Mouse (Mus musculus) stomach, embryonic 14.5 days (tissue): ENCODE measurements around the gene Zkscan14. TPM values are rescaled to one million over a fixed set of nuclear protein-coding genes. Genes with fewer than 3 reads are reported as not detected.
A peak's percentile ranks its signal among the peaks of the same experiment; 100 is the strongest.

Source experiments
- ATAC-seq: fragments of 200-750 bp; cut with Nextera tagmentation; 2 replicates; pipeline ENCODE4 v1.8.0; 2017; ENCODE audit warnings: low read depth, moderate TSS enrichment; ENCODE audit not compliant: insufficient number of reproducible peaks, insufficient read depth, low FRiP score
- H3K27ac ChIP-seq: fragments of 300-500 bp; sonication (generic); 2 replicates; pipeline ENCODE4 v1.5.1; 2014; ENCODE audit warnings: mild to moderate bottlenecking, low read length, moderate library complexity, mixed read lengths
- H3K27me3 ChIP-seq: fragments of 300-500 bp; sonication (generic); 2 replicates; pipeline ENCODE4 v1.6.1; 2014; ENCODE audit warnings: low read length, control low read depth, mixed read lengths; ENCODE audit not compliant: control insufficient read depth, insufficient read depth
- H3K36me3 ChIP-seq: fragments of 300-500 bp; sonication (generic); 2 replicates; pipeline ENCODE4 v1.6.1; 2014; ENCODE audit warnings: mild to moderate bottlenecking, control low read depth, low read length, moderate library complexity, mixed read lengths; ENCODE audit not compliant: control insufficient read depth, insufficient read depth
- H3K4me1 ChIP-seq: fragments of 300-500 bp; sonication (generic); 2 replicates; pipeline ENCODE4 v1.6.1; 2014; ENCODE audit warnings: low read length, control low read depth, mixed read lengths; ENCODE audit not compliant: control insufficient read depth, insufficient read depth
- H3K4me2 ChIP-seq: fragments of 300-500 bp; sonication (generic); replicated peaks from 2 replicates; pipeline ENCODE4 v1.6.1; 2014; ENCODE audit warnings: low read depth, low read length, control low read depth
- H3K4me3 ChIP-seq: fragments of 300-500 bp; sonication (generic); 2 replicates; pipeline ENCODE4 v1.5.1; 2014; ENCODE audit warnings: low read depth, low read length, control low read depth
- H3K9ac ChIP-seq: fragments of 300-500 bp; sonication (generic); replicated peaks from 2 replicates; pipeline ENCODE4 v1.6.1; 2014; ENCODE audit warnings: low read depth, mild to moderate bottlenecking, control low read depth, low read length, moderate library complexity, mixed read lengths
- H3K9me3 ChIP-seq: fragments of 300-500 bp; sonication (generic); 2 replicates; pipeline ENCODE4 v1.6.1; 2016; ENCODE audit warnings: low read depth, low read length, control low read depth; ENCODE audit not compliant: control insufficient read depth
- WGBS: fragments of 180-500 bp; shearing (Covaris S2); extraction: QIAGEN DNeasy Blood & Tissue Kit; methylation state at CpG from one replicate; pipeline ENCODE4 v1.1.7; 2014; 5-methylcytosine and 5-hydroxymethylcytosine counted together
- polyA plus RNA-seq: library from polyadenylated mRNA; unstranded; fragments of >200 nt; fragmentation: Nextera tagmentation; extraction: Ambion mirVana; gene quantifications from 2 replicates; pipeline ENCODE4 v1.2.1, GENCODE M21; 2014

The Zkscan14 gene
- polyA plus RNA-seq, 1 experiment from 2014 or later: 9.6 TPM

- Histone ChIP-seq H3K9me3 (no peaks in the 10 kb centered on the region), H3K4me2 (peak within 1 kb of the TSS; percentile 74), H3K4me1 (peaks cover 11% of the 10 kb centered on the region), H3K4me3 (peak within 1 kb of the TSS; percentile 64), H3K9ac (peak within 1 kb of the TSS; percentile 57), H3K27ac (peak within 1 kb of the TSS; percentile 58), H3K36me3 (peaks cover 26% of the 10 kb centered on the region), H3K27me3 (no peaks in the 10 kb centered on the region)
- ATAC-seq: no peak
- WGBS: 84% methylated on average over 2 of the region's 2 CpGs
Measured at GRCm38 (mm10) chr5:145191962-145192361, 9.7 kb downstream of the Zkscan14 start, which contains the start of gene Atp5j2. TSS of gene Atp5j2 (minus strand) at chr5:145192062.

GRCm38 (mm10) chr5:145190875-145191798 is 10.5 kb downstream of the Zkscan14 start:
- Histone ChIP-seq H3K27me3 (no peaks in the 10 kb centered on the region), H3K9me3 (no peaks in the 10 kb centered on the region), H3K9ac (peak overlapping the region; percentile 57), H3K27ac (peak overlapping the region; percentile 58), H3K4me3 (peak overlapping the region; percentile 64), H3K4me2 (peak overlapping the region; percentile 74), H3K4me1 (peaks cover 11% of the 10 kb centered on the region), H3K36me3 (peaks cover 34% of the 10 kb centered on the region)
- under 1% methylated on average over 41 of the region's 41 CpGs for WGBS
- peak; percentile 92 for ATAC-seq

DNA sequence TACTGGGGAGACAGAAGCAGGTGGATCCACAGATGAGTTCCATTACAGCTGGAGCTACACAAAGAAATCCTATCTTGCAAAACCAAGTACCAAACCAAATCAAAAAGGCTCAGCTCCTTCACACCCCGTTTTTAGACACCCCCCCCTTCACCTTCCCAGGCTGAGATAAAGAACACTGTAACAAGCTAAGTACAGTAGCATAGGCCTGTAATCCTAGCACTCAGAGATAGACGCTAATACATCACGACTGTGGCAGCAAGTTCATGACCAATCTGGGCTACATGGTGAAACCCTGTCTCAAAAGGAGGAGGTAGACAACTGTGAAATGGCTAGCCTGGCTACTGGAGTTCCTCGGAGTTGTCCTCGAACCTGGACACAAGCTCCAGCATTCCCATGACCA is 11.3 kb downstream of the Zkscan14 start:
- Histone ChIP-seq H3K9ac (peak overlapping the region; percentile 57), H3K4me3 (peak overlapping the region; percentile 64), H3K4me1 (peaks cover 11% of the 10 kb centered on the region), H3K27me3 (no peaks in the 10 kb centered on the region), H3K36me3 (peaks cover 34% of the 10 kb centered on the region), H3K4me2 (peak overlapping the region; percentile 74), H3K9me3 (no peaks in the 10 kb centered on the region), H3K27ac (no peak overlapping the region)
- ATAC-seq: no peak
- WGBS: 44% methylated on average over 5 of the region's 5 CpGs

GRCm38 (mm10) chr5:145189416-145189815 is 12.3 kb downstream of the Zkscan14 start:
- Histone ChIP-seq H3K9ac (no peak overlapping the region), H3K27ac (no peak overlapping the region), H3K4me3 (no peak overlapping the region), H3K27me3 (no peaks in the 10 kb centered on the region), H3K9me3 (no peaks in the 10 kb centered on the region), H3K4me1 (peaks cover 11% of the 10 kb centered on the region), H3K36me3 (peaks cover 34% of the 10 kb centered on the region), H3K4me2 (no peak overlapping the region)
- ATAC-seq: no peak
- WGBS: 89% methylated on average over 6 of the region's 6 CpGs

DNA sequence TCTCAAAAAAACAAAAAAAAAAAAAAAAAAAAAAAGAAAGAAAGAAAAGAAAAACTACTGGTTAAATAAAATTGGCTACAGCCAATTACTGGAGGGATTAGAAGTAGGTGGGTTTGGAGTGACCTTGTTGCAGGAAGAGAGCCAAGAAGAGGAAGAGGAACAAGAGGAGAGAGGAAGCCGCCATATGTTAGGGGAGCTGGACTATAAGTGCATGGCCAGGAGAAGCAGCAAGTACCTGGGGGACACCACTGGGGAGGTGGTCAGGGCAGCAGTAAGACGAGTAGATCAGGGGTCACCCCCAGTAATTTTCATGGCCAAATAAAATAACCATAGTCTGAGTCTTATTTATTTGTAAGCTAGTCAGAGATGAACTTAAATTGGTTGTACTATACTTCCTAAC is 16.4 kb downstream of the Zkscan14 start:
- Histone ChIP-seq H3K4me2 (no peak overlapping the region), H3K4me1 (peaks cover 6% of the 10 kb centered on the region), H3K27me3 (no peaks in the 10 kb centered on the region), H3K9me3 (no peaks in the 10 kb centered on the region), H3K9ac (no peak overlapping the region), H3K36me3 (peaks cover 72% of the 10 kb centered on the region), H3K4me3 (no peak overlapping the region), H3K27ac (no peak overlapping the region)
- WGBS: 93% methylated on average over 2 of the region's 2 CpGs
- ATAC-seq: no peak

- Histone ChIP-seq H3K4me3 (no peak overlapping the region), H3K9me3 (no peaks in the 10 kb centered on the region), H3K36me3 (peaks cover 98% of the 10 kb centered on the region), H3K4me1 (no peaks in the 10 kb centered on the region), H3K4me2 (no peak overlapping the region), H3K27ac (no peak overlapping the region), H3K27me3 (no peaks in the 10 kb centered on the region), H3K9ac (no peak overlapping the region)
- 89% methylated on average over 18 of the region's 18 CpGs for WGBS
- ATAC-seq: no peak
Measured at GRCm38 (mm10) chr5:145178461-145178980, 23.1 kb downstream of the Zkscan14 start.

GRCm38 (mm10) chr5:145167306-145167661 is 34.4 kb downstream of the Zkscan14 start:
- ATAC-seq: peak; percentile 44
- Histone ChIP-seq H3K27ac (peak overlapping the region; percentile 76), H3K9ac (peak overlapping the region; percentile 93), H3K27me3 (no peaks in the 10 kb centered on the region), H3K4me3 (peak overlapping the region; percentile 89), H3K4me1 (peaks cover 11% of the 10 kb centered on the region; the same call in 1 of the 2 replicates), H3K36me3 (peaks cover 36% of the 10 kb centered on the region), H3K4me2 (peak overlapping the region; percentile 91), H3K9me3 (no peaks in the 10 kb centered on the region)
- WGBS: under 1% methylated on average over 28 of the region's 28 CpGs

GRCm38 (mm10) chr5:145166536-145167305 is 34.9 kb downstream of the Zkscan14 start, which contains the start of the genes Ptcd1 and Cpsf4:
TSS of gene Ptcd1 (minus strand) at chr5:145167108.
TSS of gene Cpsf4 (plus strand) at chr5:145167213.
- H3K36me3 ChIP-seq: peaks cover 32% of the 10 kb centered on the region
- H3K4me2 ChIP-seq: peak within 1 kb of the TSS; percentile 91
- H3K4me1 ChIP-seq: peaks cover 11% of the 10 kb centered on the region; the same call in 1 of the 2 replicates
- no peaks in the 10 kb centered on the region for H3K27me3 ChIP-seq
- peak; percentile 96 for ATAC-seq
- WGBS: under 1% methylated on average over 51 of the region's 51 CpGs
- peak within 1 kb of the TSS; percentile 93 for H3K9ac ChIP-seq
- peak within 1 kb of the TSS; percentile 89 for H3K4me3 ChIP-seq
- peak within 1 kb of the TSS; percentile 84 for H3K27ac ChIP-seq
- H3K9me3 ChIP-seq: no peaks in the 10 kb centered on the region
